Mouse (Mus musculus): ENCODE results near the gene Pmf1. TPM values are rescaled to one million over a fixed set of nuclear protein-coding genes. Genes with fewer than 3 reads are reported as not detected.
A peak's percentile ranks its signal among the peaks of the same experiment; 100 is the strongest.
"Not testable (repeated sequence)": the region's sequence is repeated elsewhere in the genome, so short reads cannot be mapped to it uniquely, and the experiment has no call there.

Pmf1 gene
- polyA plus RNA-seq, 1 experiment: 73.6 TPM

DNA sequence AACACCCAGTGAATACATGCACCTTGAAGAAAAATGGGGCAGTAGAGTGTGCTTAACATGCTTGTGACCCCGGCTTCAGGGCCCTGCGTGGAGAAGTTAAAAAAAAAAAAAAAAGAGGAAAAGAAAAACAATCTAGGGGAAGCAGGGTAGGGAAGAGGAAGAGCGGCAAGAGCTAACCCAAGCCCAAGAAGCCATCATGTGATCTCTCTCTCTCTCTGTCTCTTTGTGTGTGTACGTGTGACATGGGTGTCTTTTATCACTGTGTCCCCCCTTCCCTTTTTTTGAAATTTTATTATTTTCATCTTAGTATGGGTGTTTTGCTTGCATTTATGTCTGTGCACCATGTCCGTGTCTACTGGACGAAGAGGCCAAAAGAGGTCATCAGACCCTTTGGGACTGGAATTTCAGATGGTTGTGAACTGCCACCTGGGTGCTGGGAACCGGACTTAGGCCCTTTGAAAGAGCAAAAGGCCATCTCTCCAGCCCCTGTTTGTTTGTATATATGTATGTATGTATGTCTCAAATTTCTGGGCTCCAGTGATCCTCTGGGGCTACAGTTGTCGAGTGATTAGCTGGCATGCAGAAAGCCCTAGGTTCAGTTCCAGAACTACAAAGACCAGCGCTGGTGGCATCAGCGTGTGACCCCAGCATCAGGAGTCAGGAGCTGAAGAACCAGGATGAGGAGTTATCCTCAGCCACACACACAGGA lies 6.5 kb downstream of the Pmf1 start:
- Histone ChIP-seq H3K4me1 (peaks cover 31% of the 10 kb centered on the region), H3K27me3 (replicated peaks) (no peaks in the 10 kb centered on the region), H3K9me3 (peaks cover 3% of the 10 kb centered on the region; the same call in 1 of the 2 replicates), H3K4me3 (replicated peaks) (no peak overlapping the region), H3K36me3 (replicated peaks; ENCODE audit: low read length) (peaks cover 44% of the 10 kb centered on the region)
- TF ChIP-seq FLI1 (IDR thresholded peaks at IDR 0.05; ENCODE audit: low read length): no peak
- TF ChIP-seq GATA1 (IDR thresholded peaks at IDR 0.05; ENCODE audit: borderline replicate concordance, low read length): no peak

DNA sequence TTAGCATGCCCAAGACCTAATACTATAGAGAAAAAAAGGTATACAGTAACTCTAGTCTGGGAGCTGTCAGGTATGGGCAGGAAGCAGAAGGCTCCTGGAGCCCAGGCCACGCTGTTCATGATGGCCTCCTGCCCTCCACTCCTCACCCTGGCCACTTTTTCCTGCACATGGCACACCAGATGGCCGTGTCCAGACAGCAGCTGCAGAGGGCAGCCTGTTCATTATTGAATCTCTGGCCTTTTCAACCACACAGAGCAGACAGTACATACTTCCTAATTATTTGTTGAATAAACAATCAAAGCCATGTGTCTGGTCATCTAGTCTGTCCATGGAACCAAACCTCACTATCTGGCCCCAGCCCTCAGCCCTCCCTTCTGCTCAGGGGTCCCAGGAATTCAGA lies 11.5 kb downstream of the Pmf1 start:
- no peaks in the 10 kb centered on the region for H3K27me3 ChIP-seq (replicated peaks)
- no peak overlapping the region for H3K4me3 ChIP-seq (replicated peaks)
- peaks cover 16% of the 10 kb centered on the region; the same call in 1 of the 2 replicates for H3K4me1 ChIP-seq
- peaks cover 79% of the 10 kb centered on the region for H3K36me3 ChIP-seq (replicated peaks; ENCODE audit: low read length)
- peaks cover 3% of the 10 kb centered on the region; the same call in 1 of the 2 replicates for H3K9me3 ChIP-seq
- no peak for TF ChIP-seq FLI1 (IDR thresholded peaks at IDR 0.05; ENCODE audit: low read length)
- no peak for TF ChIP-seq GATA1 (IDR thresholded peaks at IDR 0.05; ENCODE audit: borderline replicate concordance, low read length)

DNA sequence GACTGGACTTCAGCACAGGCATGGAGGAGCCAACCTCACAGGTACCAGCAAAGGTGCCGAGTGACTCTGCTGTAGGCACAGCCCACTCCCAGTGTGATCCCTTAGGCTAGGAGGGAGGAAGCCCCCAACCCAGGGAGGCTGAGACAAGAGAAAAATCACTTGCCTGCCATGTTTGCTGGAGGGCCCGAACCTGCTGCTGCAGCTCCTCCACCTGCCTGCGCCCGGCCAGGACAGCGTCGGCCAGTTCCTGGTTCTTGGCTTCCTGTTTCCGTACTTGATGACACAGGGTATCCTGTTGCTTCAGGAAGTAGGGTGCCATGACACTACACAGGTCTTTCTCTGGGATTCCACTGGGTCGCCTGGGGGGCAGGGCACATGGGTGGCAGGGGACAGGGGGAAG lies 14.4 kb downstream of the Pmf1 start:
- H3K4me1 ChIP-seq: peaks cover 13% of the 10 kb centered on the region; the same call in 1 of the 2 replicates
- H3K4me3 ChIP-seq (replicated peaks): no peak overlapping the region
- H3K9me3 ChIP-seq: peaks cover 3% of the 10 kb centered on the region; the same call in 1 of the 2 replicates
- no peak for TF ChIP-seq FLI1 (IDR thresholded peaks at IDR 0.05; ENCODE audit: low read length)
- TF ChIP-seq GATA1 (IDR thresholded peaks at IDR 0.05; ENCODE audit: borderline replicate concordance, low read length): no peak
- no peaks in the 10 kb centered on the region for H3K27me3 ChIP-seq (replicated peaks)
- H3K36me3 ChIP-seq (replicated peaks; ENCODE audit: low read length): peaks cover 59% of the 10 kb centered on the region

DNA sequence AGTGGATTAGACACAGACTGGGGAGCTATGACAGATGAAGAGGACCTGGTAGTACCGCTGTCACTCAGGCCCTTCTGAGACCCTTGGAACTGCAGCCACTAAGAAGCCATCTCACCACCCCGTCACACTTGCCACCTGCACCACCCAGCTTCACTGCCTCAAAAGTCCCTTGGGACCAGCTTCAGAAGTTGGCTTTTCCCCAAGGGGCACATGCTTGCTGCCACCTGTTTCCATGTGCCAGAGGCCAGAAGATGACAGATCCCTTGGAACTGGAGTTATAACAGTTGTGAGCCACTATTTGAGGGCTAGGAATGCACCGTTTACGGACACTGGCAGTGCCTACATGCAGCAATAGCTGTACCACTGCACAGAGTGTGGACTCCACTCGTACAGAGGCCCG lies 14.8 kb downstream of the Pmf1 start:
- peaks cover 13% of the 10 kb centered on the region; the same call in 1 of the 2 replicates for H3K4me1 ChIP-seq
- H3K4me3 ChIP-seq (replicated peaks): no peak overlapping the region
- peaks cover 2% of the 10 kb centered on the region; the same call in 1 of the 2 replicates for H3K9me3 ChIP-seq
- TF ChIP-seq FLI1 (IDR thresholded peaks at IDR 0.05; ENCODE audit: low read length): no peak
- H3K27me3 ChIP-seq (replicated peaks): no peaks in the 10 kb centered on the region
- peaks cover 59% of the 10 kb centered on the region for H3K36me3 ChIP-seq (replicated peaks; ENCODE audit: low read length)

DNA sequence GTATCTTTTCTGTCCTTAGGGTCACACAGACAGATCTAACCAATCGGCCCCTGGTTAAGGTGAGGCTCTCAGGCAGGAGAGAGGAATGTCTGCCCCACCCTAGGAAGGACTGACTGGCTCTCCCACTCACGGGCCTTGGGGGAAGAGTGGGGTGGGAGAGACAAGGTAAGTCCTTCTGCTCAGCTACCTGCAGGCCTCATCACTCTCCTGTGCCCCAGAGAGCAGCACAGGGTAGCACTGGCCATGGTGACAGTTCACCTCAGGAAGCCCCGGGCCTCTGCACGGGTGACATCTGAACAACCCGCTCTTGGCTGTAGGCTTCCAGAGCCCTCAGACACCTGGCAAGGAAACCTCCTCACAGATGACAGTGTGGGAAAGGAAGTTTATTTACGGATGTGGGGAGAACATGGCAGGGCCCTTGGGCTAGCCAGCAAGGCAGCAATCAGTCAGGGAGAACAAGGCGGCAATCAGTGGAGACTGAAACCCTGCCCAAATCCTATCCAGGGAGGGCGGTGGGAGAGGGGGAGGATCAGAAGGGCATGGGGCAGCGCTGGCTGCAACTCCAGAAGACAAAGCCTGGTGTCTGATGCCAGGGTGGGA lies 16.3 kb downstream of the Pmf1 start:
- H3K9me3 ChIP-seq: peaks cover 4% of the 10 kb centered on the region; the same call in 1 of the 2 replicates
- TF ChIP-seq FLI1 (IDR thresholded peaks at IDR 0.05; ENCODE audit: low read length): no peak
- peaks cover 3% of the 10 kb centered on the region for H3K27me3 ChIP-seq (replicated peaks)
- peaks cover 13% of the 10 kb centered on the region; the same call in 1 of the 2 replicates for H3K4me1 ChIP-seq
- H3K4me3 ChIP-seq (replicated peaks): no peak overlapping the region
- H3K36me3 ChIP-seq (replicated peaks; ENCODE audit: low read length): peaks cover 52% of the 10 kb centered on the region

DNA sequence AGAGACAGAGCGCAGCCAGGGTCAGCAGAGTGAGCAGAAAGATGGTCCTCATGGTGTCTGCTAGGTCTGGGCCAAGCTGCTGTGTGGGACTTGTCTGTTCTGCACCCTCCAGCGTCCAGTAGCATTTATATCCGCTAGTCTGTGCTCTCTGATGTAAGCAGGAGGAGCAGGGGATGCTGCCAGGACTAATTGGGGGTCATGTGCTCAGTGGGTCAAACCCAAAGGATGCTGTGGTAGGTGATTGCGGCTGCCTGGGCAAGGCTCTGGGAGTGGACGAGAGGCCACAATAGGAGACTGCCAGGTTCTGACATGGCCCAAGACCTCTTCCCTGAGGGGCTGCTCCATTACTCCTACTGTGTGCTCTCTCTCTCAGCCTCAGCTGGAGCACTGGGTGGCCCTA lies 25.8 kb downstream of the Pmf1 start, which contains the start of gene Bglap:
TSS of gene Bglap (minus strand) at position 101 of the 400 bp plus-strand sequence.
- no peaks in the 10 kb centered on the region; the same call in 1 of the 2 replicates for H3K9me3 ChIP-seq
- H3K27me3 ChIP-seq (replicated peaks): peaks cover 7% of the 10 kb centered on the region
- TF ChIP-seq GATA1 (IDR thresholded peaks at IDR 0.05; ENCODE audit: borderline replicate concordance, low read length) (no peak), FLI1 (IDR thresholded peaks at IDR 0.05; ENCODE audit: low read length) (no peak)
- H3K36me3 ChIP-seq (replicated peaks; ENCODE audit: low read length): no peaks in the 10 kb centered on the region
- H3K4me1 ChIP-seq: peaks cover 6% of the 10 kb centered on the region
- H3K4me3 ChIP-seq (replicated peaks): no peak within 1 kb of the TSS

DNA sequence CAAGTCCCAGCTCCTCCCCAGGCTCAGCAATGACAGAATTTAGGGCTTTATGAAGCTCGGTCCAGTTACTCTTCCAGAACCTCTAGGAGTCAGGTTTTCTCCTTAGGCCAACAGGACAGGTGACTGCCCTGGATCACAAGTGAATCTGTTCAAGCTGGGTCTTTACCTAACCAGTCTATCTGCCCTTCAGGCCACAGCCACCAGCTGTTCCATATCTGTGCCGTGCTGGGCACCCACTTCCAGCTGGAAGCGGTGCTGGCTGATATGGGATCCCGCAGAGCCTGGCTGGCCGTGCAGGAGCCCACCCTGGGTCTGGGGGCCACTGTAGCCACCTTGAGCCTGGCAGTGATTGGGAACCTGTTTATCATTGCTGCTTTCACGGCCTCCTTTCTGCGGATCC lies 27.7 kb downstream of the Pmf1 start:
- H3K9me3 ChIP-seq; H3K27me3 ChIP-seq (replicated peaks): not testable (repeated sequence)
- peaks cover 11% of the 10 kb centered on the region for H3K4me1 ChIP-seq

DNA sequence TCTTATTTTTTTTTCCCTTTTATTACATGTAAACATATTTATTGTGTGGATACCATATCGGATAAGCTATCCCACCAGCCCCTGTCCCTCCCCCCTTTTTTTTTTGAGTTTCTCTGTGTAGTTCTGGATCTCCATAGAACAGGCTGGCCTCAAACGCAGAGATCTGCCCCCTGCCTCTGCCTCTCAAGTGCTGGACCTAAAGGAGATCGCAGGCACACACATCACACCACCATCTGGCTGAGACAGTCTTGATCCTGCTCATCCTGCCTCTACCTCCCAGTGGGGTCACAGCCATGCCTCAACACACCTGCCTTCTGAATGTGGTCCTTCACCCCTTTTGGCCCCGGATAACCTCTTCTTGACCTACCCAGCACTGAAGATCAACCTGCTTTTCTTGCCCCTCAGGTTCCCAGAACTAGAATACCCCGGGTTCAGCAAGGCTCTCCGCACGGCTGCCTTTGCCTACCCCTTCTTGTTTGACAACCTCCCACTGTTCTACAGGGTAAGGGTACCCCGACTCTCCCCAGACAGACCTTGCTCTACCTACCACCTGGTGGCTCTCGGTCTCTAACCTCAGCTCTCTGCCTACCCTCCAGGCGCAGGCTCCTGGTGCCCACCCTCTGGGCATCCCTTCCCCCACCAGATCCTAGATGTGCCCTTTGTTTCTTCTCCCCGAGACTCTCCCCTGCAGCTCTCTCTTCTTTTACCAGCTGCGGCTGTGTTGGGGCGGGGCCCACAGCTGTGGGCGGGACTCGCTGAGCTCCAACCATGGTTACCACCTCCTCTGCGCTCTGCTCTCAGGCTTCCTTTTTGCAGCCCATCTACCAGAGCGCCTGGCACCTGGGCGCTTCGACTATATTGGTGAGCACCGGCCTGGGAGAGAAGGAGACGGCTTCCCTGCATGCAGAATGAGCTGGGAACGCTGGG lies 28.5 kb downstream of the Pmf1 start:
- H3K9me3 ChIP-seq; H3K36me3 ChIP-seq (replicated peaks; ENCODE audit: low read length); H3K27me3 ChIP-seq (replicated peaks); H3K4me3 ChIP-seq (replicated peaks): not testable (repeated sequence)
- peaks cover 11% of the 10 kb centered on the region for H3K4me1 ChIP-seq

More for the DNA sequence above, 27.7 kb downstream of the Pmf1 start:
- not testable (repeated sequence) for H3K36me3 ChIP-seq (replicated peaks; ENCODE audit: low read length); H3K4me3 ChIP-seq (replicated peaks)

DNA sequence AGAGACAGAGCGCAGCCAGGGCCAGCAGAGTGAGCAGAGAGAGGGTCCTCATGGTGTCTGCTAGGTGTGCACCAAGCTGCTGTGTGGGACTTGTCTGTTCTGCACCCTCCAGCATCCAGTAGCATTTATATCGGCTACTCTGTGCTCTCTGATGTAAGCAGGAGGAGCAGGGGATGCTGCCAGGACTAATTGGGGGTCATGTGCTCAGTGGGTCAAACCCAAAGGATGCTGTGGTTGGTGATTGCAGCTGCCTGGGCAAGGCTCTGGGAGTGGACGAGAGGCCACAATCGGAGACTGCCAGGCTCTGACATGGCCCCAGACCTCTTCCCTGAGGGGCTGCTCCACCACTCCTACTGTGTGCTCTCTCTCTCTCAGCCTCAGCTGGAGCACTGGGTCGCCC lies 31.5 kb downstream of the Pmf1 start, which contains the start of gene Bglap2:
TSS of gene Bglap2 (minus strand) at position 101 of the 400 bp plus-strand sequence.
- not testable (repeated sequence) for H3K9me3 ChIP-seq; H3K36me3 ChIP-seq (replicated peaks; ENCODE audit: low read length); H3K27me3 ChIP-seq (replicated peaks); H3K4me3 ChIP-seq (replicated peaks)
- H3K4me1 ChIP-seq: peaks cover 21% of the 10 kb centered on the region

DNA sequence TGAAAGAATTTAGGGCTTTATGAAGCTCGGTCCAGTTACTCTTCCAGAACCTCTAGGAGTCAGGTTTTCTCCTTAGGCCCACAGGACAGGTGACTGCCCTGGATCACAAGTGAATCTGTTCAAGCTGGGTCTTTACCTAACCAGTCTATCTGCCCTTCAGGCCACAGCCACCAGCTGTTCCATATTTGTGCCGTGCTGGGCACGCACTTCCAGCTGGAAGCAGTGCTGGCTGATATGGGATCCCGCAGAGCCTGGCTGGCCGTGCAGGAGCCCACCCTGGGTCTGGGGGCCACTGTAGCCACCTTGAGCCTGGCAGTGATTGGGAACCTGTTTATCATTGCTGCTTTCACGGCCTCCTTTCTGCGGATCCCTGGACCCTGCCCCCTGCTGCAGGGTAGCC lies 33.5 kb downstream of the Pmf1 start:
- not testable (repeated sequence) for H3K4me3 ChIP-seq (replicated peaks); H3K36me3 ChIP-seq (replicated peaks; ENCODE audit: low read length)
- Histone ChIP-seq H3K4me1 (peaks cover 25% of the 10 kb centered on the region), H3K27me3 (replicated peaks) (peaks cover 14% of the 10 kb centered on the region), H3K9me3 (peaks cover 16% of the 10 kb centered on the region)

DNA sequence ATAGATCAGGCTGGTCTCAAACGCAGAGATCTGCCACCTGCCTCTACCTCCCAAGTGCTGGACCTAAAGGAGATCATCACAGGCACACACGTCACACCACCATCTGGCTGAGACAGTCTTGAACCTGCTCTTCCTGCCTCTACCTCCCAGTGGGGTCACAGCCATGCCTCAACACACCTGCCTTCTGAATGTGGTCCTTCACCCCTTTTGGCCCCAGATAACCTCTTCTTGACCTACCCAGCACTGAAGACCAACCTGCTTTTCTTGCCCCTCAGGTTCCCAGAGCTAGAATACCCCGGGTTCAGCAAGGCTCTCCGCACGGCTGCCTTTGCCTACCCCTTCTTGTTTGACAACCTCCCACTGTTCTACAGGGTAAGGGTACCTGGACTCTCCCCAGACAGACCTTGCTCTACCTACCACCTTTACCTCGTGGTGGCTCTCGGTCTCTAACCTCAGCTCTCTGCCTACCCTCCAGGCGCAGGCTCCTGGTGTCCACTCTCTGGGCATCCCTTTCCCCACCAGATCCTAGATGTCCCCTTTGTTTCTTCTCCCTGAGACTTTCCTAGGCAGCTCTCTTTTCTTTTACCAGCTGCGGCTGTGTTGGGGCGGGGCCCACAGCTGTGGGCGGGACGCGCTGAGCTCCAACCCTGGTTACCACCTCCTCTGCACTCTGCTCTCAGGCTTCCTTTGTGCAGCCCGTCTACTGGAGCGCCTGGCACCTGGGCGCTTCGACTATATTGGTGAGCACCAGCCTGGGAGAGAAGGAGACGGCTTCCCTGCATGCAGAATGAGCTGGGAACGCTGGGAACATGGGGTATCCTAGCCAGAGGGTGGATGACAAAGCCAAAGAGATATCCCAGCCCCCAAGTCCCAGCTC lies 34.1 kb downstream of the Pmf1 start:
- peaks cover 23% of the 10 kb centered on the region for H3K4me1 ChIP-seq
- H3K4me3 ChIP-seq (replicated peaks): peak overlapping the region; percentile 50
- not testable (repeated sequence) for H3K36me3 ChIP-seq (replicated peaks; ENCODE audit: low read length)
- H3K27me3 ChIP-seq (replicated peaks): peaks cover 16% of the 10 kb centered on the region
- peaks cover 22% of the 10 kb centered on the region for H3K9me3 ChIP-seq

DNA sequence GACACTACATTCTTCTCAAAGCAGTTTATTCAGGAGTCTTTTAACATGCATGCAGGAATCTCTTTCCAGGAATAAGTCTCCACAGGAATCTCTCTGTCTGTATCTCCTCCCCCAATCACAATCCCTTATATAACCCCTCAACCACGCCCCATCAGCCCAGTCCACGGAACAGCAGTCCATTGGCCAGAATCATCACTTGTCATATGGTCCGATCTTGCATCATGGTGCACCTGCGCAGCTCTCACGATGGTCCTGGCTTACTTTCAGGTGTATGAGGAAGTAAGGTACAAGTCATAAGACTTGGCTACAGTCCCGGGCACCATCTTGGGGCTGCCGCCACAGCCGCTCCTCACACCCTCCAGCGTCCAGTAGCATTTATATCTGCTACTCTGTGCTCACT lies 37.5 kb downstream of the Pmf1 start, which contains the start of gene Bglap3:
TSS of gene Bglap3 (minus strand) at position 101 of the 400 bp plus-strand sequence.
- H3K27me3 ChIP-seq (replicated peaks): peaks cover 28% of the 10 kb centered on the region
- H3K4me3 ChIP-seq (replicated peaks): not testable (repeated sequence)

DNA sequence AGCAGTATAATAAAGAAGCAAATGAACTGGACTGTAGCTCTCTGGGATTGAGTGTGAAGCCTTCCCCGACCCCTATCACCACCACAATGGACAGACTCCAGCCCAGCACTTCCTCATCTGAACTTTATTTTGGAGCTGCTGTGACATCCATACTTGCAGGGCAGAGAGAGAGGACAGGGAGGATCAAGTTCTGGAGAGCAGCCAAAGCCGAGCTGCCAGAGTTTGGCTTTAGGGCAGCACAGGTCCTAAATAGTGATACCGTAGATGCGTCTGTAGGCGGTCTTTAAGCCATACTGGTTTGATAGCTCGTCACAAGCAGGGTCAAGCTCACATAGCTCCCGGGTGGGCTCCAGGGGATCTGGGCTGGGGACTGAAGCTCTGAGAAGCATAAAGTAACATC lies 41.6 kb downstream of the Pmf1 start:
- Histone ChIP-seq H3K27me3 (replicated peaks) (peaks cover 46% of the 10 kb centered on the region), H3K4me1 (peaks cover 20% of the 10 kb centered on the region), H3K9me3 (peaks cover 55% of the 10 kb centered on the region)
- not testable (repeated sequence) for H3K36me3 ChIP-seq (replicated peaks; ENCODE audit: low read length); H3K4me3 ChIP-seq (replicated peaks)

More for the DNA sequence above, 37.5 kb downstream of the Pmf1 start, which contains the start of gene Bglap3:
- H3K9me3 ChIP-seq: peaks cover 48% of the 10 kb centered on the region
- peaks cover 17% of the 10 kb centered on the region for H3K4me1 ChIP-seq
- not testable (repeated sequence) for H3K36me3 ChIP-seq (replicated peaks; ENCODE audit: low read length)

Measured in megakaryocyte, embryonic 14.5 days (primary cell).